Mouse (Mus musculus): ENCODE data around the gene Ppp1r11. TPM values are rescaled to one million over a fixed set of nuclear protein-coding genes. Genes with fewer than 3 reads are reported as not detected.

The Ppp1r11 gene
- polyA plus RNA-seq, 1 experiment = 73.8 TPM

GRCm38 (mm10) chr17:36931806-36932205 is 19.7 kb downstream of the Ppp1r11 start:
- Histone ChIP-seq H3K4me3 (ENCODE audit: insufficient read depth, low read depth, low read length) (no peak overlapping the region), H3K36me3 (ENCODE audit: control insufficient read depth, insufficient read depth, low read length) (no peaks in the 10 kb centered on the region), H3K27me3 (replicated peaks; ENCODE audit: control insufficient read depth, insufficient read depth, low read length) (no peaks in the 10 kb centered on the region), H3K4me1 (ENCODE audit: control insufficient read depth, insufficient read depth, low read length) (0 out of 2 replicates have a peak, but pooled peaks cover 2% of the 10 kb centered on the region), H3K27ac (ENCODE audit: insufficient read depth, low read depth, low read length) (peak overlapping the region; percentile 73)
- 44% methylated on average over 2 of the region's 2 CpGs for WGBS
- no peak for TF ChIP-seq CTCF (conservative IDR thresholded peaks at IDR 0.05; ENCODE audit: insufficient read depth, insufficient read length, low read depth, low read length)
- no peak for TF ChIP-seq POLR2A (IDR thresholded peaks at IDR 0.05; ENCODE audit: low read depth, low read length)
- peak; percentile 65 for DNase-seq

- TF ChIP-seq POLR2A (IDR thresholded peaks at IDR 0.05; ENCODE audit: low read depth, low read length) = no peak
- no peak for TF ChIP-seq CTCF (conservative IDR thresholded peaks at IDR 0.05; ENCODE audit: insufficient read depth, insufficient read length, low read depth, low read length)
- 81% methylated on average over 4 of the region's 4 CpGs for WGBS
- H3K27ac ChIP-seq (ENCODE audit: insufficient read depth, low read depth, low read length) = peak overlapping the region; percentile 73
These were observed 20.4 kb downstream of the Ppp1r11 start for GRCm38 (mm10) chr17:36931130-36931529.

GRCm38 (mm10) chr17:36930233-36930632 is 21.3 kb downstream of the Ppp1r11 start:
- H3K4me3 ChIP-seq (ENCODE audit: insufficient read depth, low read depth, low read length) = no peak overlapping the region
- H3K4me1 ChIP-seq (ENCODE audit: control insufficient read depth, insufficient read depth, low read length) = 0 out of 2 replicates have a peak, but pooled peaks cover 2% of the 10 kb centered on the region
- H3K27ac ChIP-seq (ENCODE audit: insufficient read depth, low read depth, low read length) = no peak overlapping the region
- peak; percentile 67 for DNase-seq
- 31% methylated on average over 6 of the region's 6 CpGs for WGBS
- TF ChIP-seq POLR2A (IDR thresholded peaks at IDR 0.05; ENCODE audit: low read depth, low read length) (no peak), CTCF (conservative IDR thresholded peaks at IDR 0.05; ENCODE audit: insufficient read depth, insufficient read length, low read depth, low read length) (no peak)
- H3K36me3 ChIP-seq (ENCODE audit: control insufficient read depth, insufficient read depth, low read length) = no peaks in the 10 kb centered on the region
- H3K27me3 ChIP-seq (replicated peaks; ENCODE audit: control insufficient read depth, insufficient read depth, low read length) = no peaks in the 10 kb centered on the region

More at GRCm38 (mm10) chr17:36931130-36931529, 20.4 kb downstream of the Ppp1r11 start:
- DNase-seq = no peak
- H3K4me1 ChIP-seq (ENCODE audit: control insufficient read depth, insufficient read depth, low read length) = 0 out of 2 replicates have a peak, but pooled peaks cover 2% of the 10 kb centered on the region
- H3K4me3 ChIP-seq (ENCODE audit: insufficient read depth, low read depth, low read length) = no peak overlapping the region
- no peaks in the 10 kb centered on the region for H3K27me3 ChIP-seq (replicated peaks; ENCODE audit: control insufficient read depth, insufficient read depth, low read length)
- H3K36me3 ChIP-seq (ENCODE audit: control insufficient read depth, insufficient read depth, low read length) = no peaks in the 10 kb centered on the region

GRCm38 (mm10) chr17:36929236-36929932 is 22.2 kb downstream of the Ppp1r11 start:
- TF ChIP-seq POLR2A (IDR thresholded peaks at IDR 0.05; ENCODE audit: low read depth, low read length) = no peak
- TF ChIP-seq CTCF (conservative IDR thresholded peaks at IDR 0.05; ENCODE audit: insufficient read depth, insufficient read length, low read depth, low read length) = no peak
- 72% methylated on average over 12 of the region's 12 CpGs for WGBS
- Histone ChIP-seq H3K36me3 (ENCODE audit: control insufficient read depth, insufficient read depth, low read length) (no peaks in the 10 kb centered on the region), H3K4me3 (ENCODE audit: insufficient read depth, low read depth, low read length) (no peak overlapping the region), H3K27ac (ENCODE audit: insufficient read depth, low read depth, low read length) (no peak overlapping the region), H3K27me3 (replicated peaks; ENCODE audit: control insufficient read depth, insufficient read depth, low read length) (no peaks in the 10 kb centered on the region), H3K4me1 (ENCODE audit: control insufficient read depth, insufficient read depth, low read length) (0 out of 2 replicates have a peak, but pooled peaks cover 2% of the 10 kb centered on the region)
- DNase-seq = no peak

- H3K27me3 ChIP-seq (replicated peaks; ENCODE audit: control insufficient read depth, insufficient read depth, low read length) = no peaks in the 10 kb centered on the region
- WGBS = 55% methylated on average over 10 of the region's 10 CpGs
- no peak for DNase-seq
These were observed 23.9 kb downstream of the Ppp1r11 start for GRCm38 (mm10) chr17:36927496-36928120.

GRCm38 (mm10) chr17:36923491-36923890 is 28.1 kb downstream of the Ppp1r11 start:
- Histone ChIP-seq H3K4me1 (ENCODE audit: control insufficient read depth, insufficient read depth, low read length) (no peaks in the 10 kb centered on the region), H3K27me3 (replicated peaks; ENCODE audit: control insufficient read depth, insufficient read depth, low read length) (no peaks in the 10 kb centered on the region), H3K36me3 (ENCODE audit: control insufficient read depth, insufficient read depth, low read length) (no peaks in the 10 kb centered on the region), H3K27ac (ENCODE audit: insufficient read depth, low read depth, low read length) (no peak overlapping the region), H3K4me3 (ENCODE audit: insufficient read depth, low read depth, low read length) (no peak overlapping the region)
- TF ChIP-seq POLR2A (IDR thresholded peaks at IDR 0.05; ENCODE audit: low read depth, low read length) (no peak), CTCF (conservative IDR thresholded peaks at IDR 0.05; ENCODE audit: insufficient read depth, insufficient read length, low read depth, low read length) (no peak)
- no peak for DNase-seq
- 55% methylated on average over 4 of the region's 4 CpGs for WGBS

More at GRCm38 (mm10) chr17:36927496-36928120, 23.9 kb downstream of the Ppp1r11 start:
- H3K4me1 ChIP-seq (ENCODE audit: control insufficient read depth, insufficient read depth, low read length) = 0 out of 2 replicates have a peak, but pooled peaks cover 2% of the 10 kb centered on the region
- no peak overlapping the region for H3K4me3 ChIP-seq (ENCODE audit: insufficient read depth, low read depth, low read length)
- H3K36me3 ChIP-seq (ENCODE audit: control insufficient read depth, insufficient read depth, low read length) = no peaks in the 10 kb centered on the region
- no peak overlapping the region for H3K27ac ChIP-seq (ENCODE audit: insufficient read depth, low read depth, low read length)
- TF ChIP-seq POLR2A (IDR thresholded peaks at IDR 0.05; ENCODE audit: low read depth, low read length) = no peak
- TF ChIP-seq CTCF (conservative IDR thresholded peaks at IDR 0.05; ENCODE audit: insufficient read depth, insufficient read length, low read depth, low read length) = no peak

GRCm38 (mm10) chr17:36922715-36923114 is 28.8 kb downstream of the Ppp1r11 start:
- Histone ChIP-seq H3K36me3 (ENCODE audit: control insufficient read depth, insufficient read depth, low read length) (no peaks in the 10 kb centered on the region), H3K4me3 (ENCODE audit: insufficient read depth, low read depth, low read length) (no peak overlapping the region), H3K27ac (ENCODE audit: insufficient read depth, low read depth, low read length) (no peak overlapping the region), H3K27me3 (replicated peaks; ENCODE audit: control insufficient read depth, insufficient read depth, low read length) (no peaks in the 10 kb centered on the region), H3K4me1 (ENCODE audit: control insufficient read depth, insufficient read depth, low read length) (no peaks in the 10 kb centered on the region)
- no peak for TF ChIP-seq CTCF (conservative IDR thresholded peaks at IDR 0.05; ENCODE audit: insufficient read depth, insufficient read length, low read depth, low read length)
- no peak for TF ChIP-seq POLR2A (IDR thresholded peaks at IDR 0.05; ENCODE audit: low read depth, low read length)
- no peak for DNase-seq
- 73% methylated on average over 4 of the region's 4 CpGs for whole genome bisulfite sequencing
